Mouse (Mus musculus) forebrain, embryonic 14.5 days (tissue): ENCODE results near the gene Zic5. TPM values are rescaled to one million over a fixed set of nuclear protein-coding genes. Genes with fewer than 3 reads are reported as not detected.

ENCODE experiments used
- ATAC-seq: fragments of 200-750 bp; cut with Nextera tagmentation; 2 replicates; pipeline ENCODE4 v1.8.0; 2017; ENCODE audit warnings: mild to moderate bottlenecking, moderate library complexity
- DNase-seq: peaks from one replicate; pipeline ENCODE4 v3.0.0-alpha.2; 2015; ENCODE audit warnings: low spot score
- H3K27ac ChIP-seq: fragments of 300-500 bp; sonication (generic); 2 replicates; pipeline ENCODE4 v1.5.1; 2014; ENCODE audit warnings: low read depth, mild to moderate bottlenecking, control low read depth, low read length, moderate library complexity
- H3K27me3 ChIP-seq: fragments of 300-500 bp; sonication (generic); replicated peaks from 2 replicates; pipeline ENCODE4 v1.6.1; 2014; ENCODE audit warnings: low read length, control low read depth, mixed read lengths; ENCODE audit not compliant: control insufficient read depth, insufficient read depth
- H3K36me3 ChIP-seq: fragments of 300-500 bp; sonication (generic); 2 replicates; pipeline ENCODE4 v1.6.1; 2014; ENCODE audit warnings: low read length, control low read depth; ENCODE audit not compliant: control insufficient read depth, insufficient read depth
- H3K4me1 ChIP-seq: fragments of 300-500 bp; sonication (generic); 2 replicates; pipeline ENCODE4 v1.6.1; 2014; ENCODE audit warnings: antibody characterized with exemption, low read length, control low read depth; ENCODE audit not compliant: control insufficient read depth, insufficient read depth
- H3K4me2 ChIP-seq: fragments of 300-500 bp; sonication (generic); 2 replicates; pipeline ENCODE4 v1.6.1; 2014; ENCODE audit warnings: mild to moderate bottlenecking, control low read depth, low read length
- H3K4me3 ChIP-seq: fragments of 300-500 bp; sonication (generic); 2 replicates; pipeline ENCODE4 v1.5.1; 2014; ENCODE audit warnings: low read depth, low read length, control low read depth
- H3K9ac ChIP-seq: fragments of 300-500 bp; sonication (generic); 2 replicates; pipeline ENCODE4 v1.6.1; 2014; ENCODE audit warnings: mild to moderate bottlenecking, low read length, control low read depth, moderate library complexity
- H3K9me3 ChIP-seq: fragments of 300-500 bp; sonication (generic); replicated peaks from 2 replicates; pipeline ENCODE4 v1.6.1; 2016; ENCODE audit warnings: low read length, control low read depth, mixed read lengths; ENCODE audit not compliant: control insufficient read depth
- WGBS: fragments of 180-500 bp; shearing (Covaris S2); extraction: QIAGEN DNeasy Blood & Tissue Kit; methylation state at CpG from one replicate; pipeline ENCODE4 v1.1.7; 2014; 5-methylcytosine and 5-hydroxymethylcytosine counted together
- polyA plus RNA-seq: library from polyadenylated mRNA; unstranded; fragments of >200 nt; fragmentation: Nextera tagmentation; extraction: Ambion mirVana; gene quantifications from 2 replicates; pipeline ENCODE4 v1.2.1, GENCODE M21; 2014

The Zic5 gene
- polyA plus RNA-seq, 1 experiment from 2014 or later: 9.5 TPM

DNA sequence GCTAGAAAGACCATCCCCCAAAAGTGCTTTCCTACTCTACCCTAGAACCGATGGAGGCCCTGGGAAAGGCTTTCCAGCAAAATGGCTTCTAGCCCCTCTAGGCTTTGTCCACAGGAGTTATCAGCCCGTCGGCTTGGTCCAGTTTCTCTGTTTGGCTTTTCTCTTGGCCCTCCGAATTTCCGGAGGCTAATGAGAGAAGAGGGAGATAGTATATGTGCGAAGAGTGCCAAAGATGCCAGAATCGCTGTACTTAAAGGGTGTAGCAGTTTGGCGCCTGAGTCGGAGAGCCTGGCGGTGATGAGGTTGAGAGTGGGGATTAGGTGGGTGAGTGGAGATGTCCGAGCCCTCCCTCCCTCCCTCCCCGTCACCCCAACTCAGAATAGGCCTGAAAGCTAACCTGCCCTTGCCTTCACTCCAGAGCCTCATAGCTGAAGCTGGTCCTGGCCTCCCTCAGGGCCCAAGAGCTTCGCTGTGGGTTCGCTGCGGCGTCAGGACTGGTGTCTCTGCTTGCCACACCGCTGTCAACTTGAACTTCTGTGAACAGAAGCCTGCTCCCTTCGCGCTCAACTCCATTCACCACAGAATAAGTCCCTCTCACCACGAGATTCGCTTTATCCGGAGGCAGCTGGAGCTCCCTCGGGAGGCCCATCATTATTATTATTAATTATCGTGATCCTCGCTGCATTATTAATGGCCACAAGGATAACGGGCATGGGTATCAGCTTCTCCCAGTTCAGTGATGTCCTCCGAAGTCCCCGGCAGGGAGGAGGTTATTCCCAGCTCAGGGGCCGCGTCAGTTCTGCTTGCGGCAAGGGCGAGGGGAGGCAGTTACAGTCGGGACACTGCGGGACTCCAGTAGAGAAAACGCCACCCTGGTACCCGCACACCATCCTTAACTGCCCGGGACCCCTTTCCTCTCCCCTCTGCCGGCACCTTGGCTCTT, 16.9 kb upstream of the Zic5 start:
- Histone ChIP-seq H3K9me3 (no peaks in the 10 kb centered on the region), H3K4me2 (peak overlapping the region; percentile 73), H3K4me3 (peak overlapping the region; percentile 49), H3K27me3 (peaks cover 55% of the 10 kb centered on the region), H3K27ac (peak overlapping the region; percentile 52), H3K36me3 (peaks cover 7% of the 10 kb centered on the region; the same call in 1 of the 2 replicates), H3K9ac (peak overlapping the region; percentile 75), H3K4me1 (peaks cover 9% of the 10 kb centered on the region; the same call in 1 of the 2 replicates)
- DNase-seq (peak; percentile 56), ATAC-seq (peak; percentile 9; the same call in 1 of the 2 replicates)
- 7% methylated on average over 37 of the region's 38 CpGs for WGBS

DNA sequence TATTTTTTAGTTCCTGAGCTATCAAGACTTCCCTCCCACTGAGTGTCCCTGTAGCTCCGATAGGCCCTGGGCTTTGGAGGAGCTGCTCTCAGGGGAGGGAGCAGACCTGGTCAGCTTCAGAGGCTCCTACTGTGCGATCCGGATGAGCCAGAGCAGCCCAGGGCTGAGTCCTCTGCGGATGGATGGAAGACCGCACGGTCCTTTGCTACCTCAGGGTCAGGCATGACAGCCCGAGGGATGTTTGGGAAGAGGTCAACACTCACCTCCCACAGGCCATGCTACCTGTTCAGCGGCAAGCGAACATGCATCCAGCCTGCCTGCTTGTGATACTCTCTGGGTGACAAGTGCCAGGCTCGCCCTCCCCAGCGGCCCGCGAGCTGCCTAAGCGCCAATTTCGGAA, 15.7 kb upstream of the Zic5 start:
- WGBS: 14% methylated on average over 15 of the region's 15 CpGs
- DNase-seq (peak; percentile 48), ATAC-seq (no peak)

GRCm38 (mm10) chr14:122480355-122480754, 14.9 kb upstream of the Zic5 start:
- Histone ChIP-seq H3K4me1 (peaks cover 9% of the 10 kb centered on the region; the same call in 1 of the 2 replicates), H3K9me3 (no peaks in the 10 kb centered on the region), H3K36me3 (peaks cover 7% of the 10 kb centered on the region; the same call in 1 of the 2 replicates), H3K9ac (peak overlapping the region; percentile 75), H3K27ac (peak overlapping the region; percentile 71), H3K27me3 (peaks cover 46% of the 10 kb centered on the region), H3K4me2 (peak overlapping the region; percentile 73), H3K4me3 (peak overlapping the region; percentile 49)
- DNase-seq (peak; percentile 63), ATAC-seq (no peak)
- 7% methylated on average over 2 of the region's 2 CpGs for WGBS

More for the DNA sequence above, 15.7 kb upstream of the Zic5 start:
- no peaks in the 10 kb centered on the region for H3K9me3 ChIP-seq
- H3K9ac ChIP-seq: peak overlapping the region; percentile 75
- H3K36me3 ChIP-seq: peaks cover 7% of the 10 kb centered on the region; the same call in 1 of the 2 replicates
- H3K27ac ChIP-seq: peak overlapping the region; percentile 52
- H3K4me1 ChIP-seq: peaks cover 9% of the 10 kb centered on the region; the same call in 1 of the 2 replicates
- H3K4me3 ChIP-seq: peak overlapping the region; percentile 49
- peaks cover 48% of the 10 kb centered on the region for H3K27me3 ChIP-seq
- peak overlapping the region; percentile 73 for H3K4me2 ChIP-seq

GRCm38 (mm10) chr14:122479461-122480109, 14.1 kb upstream of the Zic5 start:
- ATAC-seq: no peak
- H3K9ac ChIP-seq: peak overlapping the region; percentile 85
- H3K27ac ChIP-seq: peak overlapping the region; percentile 50; the same call in 1 of the 2 replicates
- WGBS: 11% methylated on average over 17 of the region's 17 CpGs
- H3K4me3 ChIP-seq: peak overlapping the region; percentile 49
- peaks cover 38% of the 10 kb centered on the region for H3K27me3 ChIP-seq
- H3K4me1 ChIP-seq: peaks cover 9% of the 10 kb centered on the region; the same call in 1 of the 2 replicates
- peak overlapping the region; percentile 73 for H3K4me2 ChIP-seq
- peaks cover 7% of the 10 kb centered on the region; the same call in 1 of the 2 replicates for H3K36me3 ChIP-seq
- peak; percentile 45 for DNase-seq
- no peaks in the 10 kb centered on the region for H3K9me3 ChIP-seq

GRCm38 (mm10) chr14:122478574-122479011, 13.1 kb upstream of the Zic5 start:
- H3K4me2 ChIP-seq: peak overlapping the region; percentile 73
- WGBS: under 1% methylated on average over 20 of the region's 22 CpGs
- no peaks in the 10 kb centered on the region for H3K9me3 ChIP-seq
- peaks cover 31% of the 10 kb centered on the region for H3K27me3 ChIP-seq
- DNase-seq: peak; percentile 53
- ATAC-seq: no peak
- peak overlapping the region; percentile 49 for H3K4me3 ChIP-seq
- H3K9ac ChIP-seq: peak overlapping the region; percentile 85
- peaks cover 7% of the 10 kb centered on the region; the same call in 1 of the 2 replicates for H3K36me3 ChIP-seq
- peak overlapping the region; percentile 99 for H3K27ac ChIP-seq
- H3K4me1 ChIP-seq: peaks cover 8% of the 10 kb centered on the region; the same call in 1 of the 2 replicates

DNA sequence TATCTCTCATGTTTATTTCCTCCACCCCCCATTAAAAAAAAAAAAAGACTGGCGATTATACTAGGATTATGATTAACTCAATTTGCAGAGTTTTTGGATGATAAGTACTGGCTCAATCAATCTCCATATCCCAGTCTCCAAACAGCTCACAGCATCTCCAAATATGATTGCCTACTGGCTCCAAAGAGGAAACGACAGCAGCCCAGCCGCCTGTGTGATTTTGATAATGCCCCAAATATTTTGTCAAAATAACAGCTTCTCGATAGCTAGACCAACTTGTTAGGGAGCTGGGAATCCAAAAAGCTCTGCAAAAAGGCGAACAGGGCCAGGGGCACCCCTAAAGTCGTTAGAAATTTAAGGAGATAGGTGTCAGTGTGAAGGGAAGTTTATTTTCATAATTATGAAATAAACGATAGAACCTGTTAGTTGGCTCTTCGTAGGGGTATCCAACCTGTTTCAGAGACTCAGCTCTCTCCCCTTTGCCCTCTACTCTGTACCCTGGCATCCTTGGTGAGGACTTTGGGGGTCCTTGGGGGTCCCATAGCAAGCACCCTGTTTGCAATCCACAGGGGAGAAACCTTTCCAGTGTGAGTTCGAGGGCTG, 12.6 kb upstream of the Zic5 start:
- 3% methylated on average over 9 of the region's 9 CpGs for WGBS
- peak overlapping the region; percentile 99 for H3K27ac ChIP-seq
- peaks cover 7% of the 10 kb centered on the region; the same call in 1 of the 2 replicates for H3K36me3 ChIP-seq
- no peaks in the 10 kb centered on the region for H3K9me3 ChIP-seq
- H3K4me2 ChIP-seq: peak overlapping the region; percentile 73
- ATAC-seq (no peak), DNase-seq (peak; percentile 43)
- peak overlapping the region; percentile 85 for H3K9ac ChIP-seq
- peaks cover 29% of the 10 kb centered on the region for H3K27me3 ChIP-seq
- H3K4me1 ChIP-seq: peaks cover 5% of the 10 kb centered on the region; the same call in 1 of the 2 replicates
- H3K4me3 ChIP-seq: peak overlapping the region; percentile 49

- no peaks in the 10 kb centered on the region for H3K9me3 ChIP-seq
- peaks cover 5% of the 10 kb centered on the region; the same call in 1 of the 2 replicates for H3K4me1 ChIP-seq
- peaks cover 29% of the 10 kb centered on the region for H3K27me3 ChIP-seq
- ATAC-seq: no peak
- WGBS: 1% methylated on average over 20 of the region's 20 CpGs
- H3K4me2 ChIP-seq: peak overlapping the region; percentile 73
- DNase-seq: peak; percentile 46
- H3K4me3 ChIP-seq: peak overlapping the region; percentile 49
- peak overlapping the region; percentile 99 for H3K27ac ChIP-seq
- H3K36me3 ChIP-seq: peaks cover 7% of the 10 kb centered on the region; the same call in 1 of the 2 replicates
- H3K9ac ChIP-seq: peak overlapping the region; percentile 85
Observed at GRCm38 (mm10) chr14:122477261-122477671, 11.8 kb upstream of the Zic5 start.

DNA sequence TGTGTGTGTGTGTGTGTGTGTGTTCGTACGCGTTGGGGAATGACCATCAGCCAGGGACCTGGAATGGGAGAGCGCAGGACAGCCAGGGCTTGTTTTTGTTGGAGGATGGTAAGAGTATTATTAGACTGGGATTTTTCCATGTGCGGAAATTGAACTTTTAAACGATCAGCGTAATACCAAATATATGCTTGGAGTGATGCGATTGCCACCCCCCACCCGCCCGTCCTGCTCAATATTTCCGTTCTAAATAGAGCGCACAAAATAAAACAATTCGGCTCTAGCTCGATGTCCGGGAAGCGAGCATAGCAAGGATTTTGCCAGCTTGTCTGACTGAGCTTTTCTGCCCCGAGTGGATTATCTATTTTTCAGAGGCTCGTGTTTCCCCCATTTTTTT, 11.3 kb upstream of the Zic5 start:
- DNase-seq (peak; percentile 28), ATAC-seq (no peak)
- Histone ChIP-seq H3K4me3 (peak overlapping the region; percentile 49), H3K4me2 (peak overlapping the region; percentile 73), H3K9ac (peak overlapping the region; percentile 85), H3K4me1 (peaks cover 3% of the 10 kb centered on the region; the same call in 1 of the 2 replicates), H3K36me3 (peaks cover 7% of the 10 kb centered on the region; the same call in 1 of the 2 replicates), H3K27ac (peak overlapping the region; percentile 99), H3K9me3 (no peaks in the 10 kb centered on the region), H3K27me3 (peaks cover 26% of the 10 kb centered on the region)
- under 1% methylated on average over 18 of the region's 18 CpGs for WGBS
